Mouse (Mus musculus): ENCODE data around the gene 1700022I11Rik.

GRCm38 (mm10) chr4:42948527-42948926 lies 20.9 kb upstream of the 1700022I11Rik start:
- TF ChIP-seq CTCF (IDR thresholded peaks at IDR 0.05): no peak
- TF ChIP-seq EP300 (IDR thresholded peaks at IDR 0.05): no peak

All from lung, postnatal 0 days (tissue).